Mouse (Mus musculus) MEL (cell line): ENCODE results near the gene Kndc1. TPM values are rescaled to one million over a fixed set of nuclear protein-coding genes. Genes with fewer than 3 reads are reported as not detected.

Experiments used
- DNase-seq: peaks from one replicate; pipeline ENCODE4 v3.0.0; 2011; ENCODE audit warnings: low read depth, low spot score
- H3K27ac ChIP-seq: 2 replicates; pipeline ENCODE4 v1.5.1; 2012; ENCODE audit warnings: low read depth, mild to moderate bottlenecking, control low read depth, low read length, moderate library complexity; ENCODE audit not compliant: control insufficient read depth
- H3K27me3 ChIP-seq, 2 experiments: fragments of 150-350 bp in 1 of 2; sonication (generic) in 1 of 2; 2 replicates each; pipeline ENCODE4 v1.6.1; 2012; ENCODE audit warnings: low read length in 2 of 2, mild to moderate bottlenecking in 2 of 2, improper control_type of control experiment in 1 of 2, moderate library complexity in 1 of 2; ENCODE audit not compliant: insufficient read depth in 2 of 2, control insufficient read depth in 1 of 2
- H3K36me3 ChIP-seq, 2 experiments: 2 replicates each; pipeline ENCODE4 v1.6.1; 2012 to 2014; ENCODE audit warnings: low read length in 2 of 2, improper control_type of control experiment in 1 of 2, inconsistent platforms in 1 of 2, mild to moderate bottlenecking in 1 of 2; ENCODE audit not compliant: insufficient read depth in 2 of 2, control insufficient read depth in 1 of 2
- H3K4me1 ChIP-seq, 2 experiments: fragments of 150-350 bp in 1 of 2; sonication (generic) in 1 of 2; 2 replicates each; pipeline ENCODE4 v1.6.1; 2012; ENCODE audit warnings: low read length in 2 of 2, improper control_type of control experiment in 1 of 2, mild to moderate bottlenecking in 1 of 2; ENCODE audit not compliant: insufficient read depth in 2 of 2, control insufficient read depth in 1 of 2
- H3K4me3 ChIP-seq, 2 experiments: fragments of 150-350 bp in 1 of 2; sonication (generic) in 1 of 2; 2 replicates each; pipeline ENCODE4 v1.5.1; 2012; ENCODE audit warnings: low read depth in 2 of 2, low read length in 2 of 2, mild to moderate bottlenecking in 2 of 2, moderate library complexity in 2 of 2, control low read depth in 1 of 2, improper control_type of control experiment in 1 of 2; ENCODE audit not compliant: control insufficient read depth in 1 of 2, insufficient read depth in 1 of 2
- H3K79me2 ChIP-seq: 2 replicates; pipeline ENCODE4 v1.6.1; 2012; ENCODE audit warnings: mild to moderate bottlenecking, low read length, moderate library complexity; ENCODE audit not compliant: control insufficient read depth, poor library complexity, insufficient read depth
- H3K9ac ChIP-seq: 2 replicates; pipeline ENCODE4 v1.6.1; 2012; ENCODE audit warnings: low read depth, mild to moderate bottlenecking, control low read depth, low read length, moderate library complexity; ENCODE audit not compliant: control insufficient read depth, poor library complexity, severe bottlenecking
- H3K9me3 ChIP-seq: fragments of 150-350 bp; sonication (generic); replicated peaks from 2 replicates; pipeline ENCODE4 v1.6.1; 2012; ENCODE audit warnings: mild to moderate bottlenecking, low read length, improper control_type of control experiment, moderate library complexity; ENCODE audit not compliant: insufficient read depth
- BHLHE40 ChIP-seq: IDR thresholded peaks from 2 replicates; pipeline ENCODE4 v1.6.1; 2012; ENCODE audit warnings: low read depth, mild to moderate bottlenecking, inconsistent platforms, low read length, improper control_type of control experiment, borderline replicate concordance
- CHD2 ChIP-seq: IDR thresholded peaks from 2 replicates; pipeline ENCODE4 v1.6.1; 2011; ENCODE audit warnings: low read length, improper control_type of control experiment
- CTCF ChIP-seq, 3 experiments: IDR thresholded peaks in 2 of 3; conservative IDR thresholded peaks in 1 of 3; 2 replicates each; pipeline ENCODE4 v1.5.1; 2011 to 2012; ENCODE audit warnings: low read length in 3 of 3, low read depth in 2 of 3, mild to moderate bottlenecking in 2 of 3, improper control_type of control experiment in 1 of 3, inconsistent platforms in 1 of 3, mixed read lengths in 1 of 3, moderate library complexity in 1 of 3; ENCODE audit not compliant: control insufficient read depth in 1 of 3, insufficient read depth in 1 of 3, poor library complexity in 1 of 3, severe bottlenecking in 1 of 3
- E2F4 ChIP-seq: IDR thresholded peaks from 2 replicates; pipeline ENCODE4 v1.6.1; 2011; ENCODE audit warnings: low read depth, low read length, improper control_type of control experiment, borderline replicate concordance
- EP300 ChIP-seq, 2 experiments: IDR thresholded peaks; 2 replicates each; pipeline ENCODE4 v1.6.1; 2011; ENCODE audit warnings: improper control_type of control experiment in 2 of 2, low read length in 2 of 2, low read depth in 1 of 2, mild to moderate bottlenecking in 1 of 2
- ETS1 ChIP-seq: IDR thresholded peaks from 2 replicates; pipeline ENCODE4 v1.6.1; 2012; ENCODE audit warnings: low read depth, mild to moderate bottlenecking, inconsistent platforms, low read length, improper control_type of control experiment, moderate library complexity
- HCFC1 ChIP-seq: IDR thresholded peaks from 2 replicates; pipeline ENCODE4 v1.6.1; 2012; ENCODE audit warnings: low read depth, mild to moderate bottlenecking, inconsistent platforms, low read length, improper control_type of control experiment, moderate library complexity
- KAT2A ChIP-seq: conservative IDR thresholded peaks from 2 replicates; pipeline ENCODE4 v1.6.1; 2012; ENCODE audit warnings: low read depth, low read length, improper control_type of control experiment, inconsistent platforms
- MAFK ChIP-seq: IDR thresholded peaks from 2 replicates; pipeline ENCODE4 v1.6.1; 2011; ENCODE audit warnings: low read depth, mild to moderate bottlenecking, low read length, improper control_type of control experiment, borderline replicate concordance
- MXI1 ChIP-seq: IDR thresholded peaks from 2 replicates; pipeline ENCODE4 v1.6.1; 2011; ENCODE audit warnings: mild to moderate bottlenecking, low read depth, low read length, improper control_type of control experiment
- MYB ChIP-seq: IDR thresholded peaks from 2 replicates; pipeline ENCODE4 v1.6.1; 2011; ENCODE audit warnings: mild to moderate bottlenecking, low read depth, low read length, improper control_type of control experiment
- NRF1 ChIP-seq: IDR thresholded peaks from 2 replicates; pipeline ENCODE4 v1.6.1; 2014; ENCODE audit warnings: low read depth, mild to moderate bottlenecking, inconsistent platforms, low read length, improper control_type of control experiment, moderate library complexity; ENCODE audit not compliant: poor library complexity, insufficient read depth, severe bottlenecking
- POLR2A ChIP-seq, 2 experiments: IDR thresholded peaks; 2 replicates each; pipeline ENCODE4 v1.6.1; 2011 to 2012; ENCODE audit warnings: low read length in 2 of 2, mild to moderate bottlenecking in 2 of 2, control low read depth in 1 of 2, improper control_type of control experiment in 1 of 2, low read depth in 1 of 2, moderate library complexity in 1 of 2; ENCODE audit not compliant: control insufficient read depth in 1 of 2, insufficient read depth in 1 of 2, poor library complexity in 1 of 2
- POLR2AphosphoS2 ChIP-seq: IDR thresholded peaks from 2 replicates; pipeline ENCODE4 v1.6.1; 2011; ENCODE audit warnings: low read length, improper control_type of control experiment
- POLR2AphosphoS5 ChIP-seq: IDR thresholded peaks from 2 replicates; pipeline ENCODE4 v1.6.1; 2012; ENCODE audit warnings: low read depth, borderline replicate concordance, mild to moderate bottlenecking, inconsistent platforms, low read length, moderate library complexity, mixed read lengths
- RAD21 ChIP-seq: IDR thresholded peaks from 2 replicates; pipeline ENCODE4 v1.6.1; 2011; ENCODE audit warnings: mild to moderate bottlenecking, low read depth, low read length, improper control_type of control experiment
- RCOR1 ChIP-seq: IDR thresholded peaks from 2 replicates; pipeline ENCODE4 v1.6.1; 2012; ENCODE audit warnings: low read depth, mild to moderate bottlenecking, inconsistent platforms, low read length, improper control_type of control experiment
- SMC3 ChIP-seq: IDR thresholded peaks from 2 replicates; pipeline ENCODE4 v1.6.1; 2011; ENCODE audit warnings: low read depth, low read length, improper control_type of control experiment
- TAL1 ChIP-seq: IDR thresholded peaks from 2 replicates; pipeline ENCODE4 v1.6.1; 2012; ENCODE audit warnings: mild to moderate bottlenecking, inconsistent platforms, low read length, moderate library complexity, mixed read lengths
- USF1 ChIP-seq: IDR thresholded peaks from 2 replicates; pipeline ENCODE4 v1.6.1; 2014; ENCODE audit warnings: low read depth, mild to moderate bottlenecking, inconsistent platforms, low read length, improper control_type of control experiment, moderate library complexity
- USF2 ChIP-seq, 2 experiments: IDR thresholded peaks; 2 replicates each; pipeline ENCODE4 v1.6.1; 2011 to 2012; ENCODE audit warnings: improper control_type of control experiment in 2 of 2, low read length in 2 of 2, borderline replicate concordance in 1 of 2, inconsistent platforms in 1 of 2, low read depth in 1 of 2, mild to moderate bottlenecking in 1 of 2; ENCODE audit not compliant: insufficient read depth in 1 of 2
- ZC3H11A ChIP-seq: IDR thresholded peaks from 2 replicates; pipeline ENCODE4 v1.6.1; 2012; ENCODE audit warnings: low read depth, mild to moderate bottlenecking, inconsistent platforms, low read length, improper control_type of control experiment
- ZKSCAN1 ChIP-seq: IDR thresholded peaks from 2 replicates; pipeline ENCODE4 v1.6.1; 2012; ENCODE audit warnings: low read depth, mild to moderate bottlenecking, inconsistent platforms, low read length, improper control_type of control experiment, moderate library complexity
- ZMIZ1 ChIP-seq: IDR thresholded peaks from 2 replicates; pipeline ENCODE4 v1.6.1; 2012; ENCODE audit warnings: low read depth, mild to moderate bottlenecking, inconsistent platforms, low read length, improper control_type of control experiment, moderate library complexity
- polyA plus RNA-seq, 2 experiments: library from polyadenylated mRNA; stranded (reverse) in 1 of 2; unstranded in 1 of 2; fragments of >175 nt in 1 of 2; fragments of >200 nt in 1 of 2; gene quantifications; 2 replicates each; pipeline versions ENCODE4 v1.2.1 to v1.2.4; 2012; ENCODE audit warnings: low replicate concordance in 2 of 2, low read depth in 1 of 2; ENCODE audit not compliant: insufficient read length in 2 of 2, insufficient read depth in 1 of 2, missing spikeins in 1 of 2
- total RNA-seq: library from RNA; depleted of rRNA; stranded (reverse); fragments of 300-350 nt; gene quantifications from 2 replicates; pipeline ENCODE4 v1.2.3, GENCODE M21; 2012

The Kndc1 gene
- total and polyA plus RNA-seq, 3 experiments, result not detected

- Histone ChIP-seq H3K79me2 (no peaks in the 10 kb centered on the region), H3K9me3 (no peaks in the 10 kb centered on the region), H3K27me3 (no peaks in the 10 kb centered on the region), H3K36me3 (peaks cover 0 to 5% of the 10 kb centered on the region in 2 experiments; a peak in 2 of 4 replicates), H3K4me3 (no peak overlapping the region), H3K9ac (no peak overlapping the region), H3K27ac (no peak overlapping the region), H3K4me1 (peaks cover 0 to 17% of the 10 kb centered on the region in 2 experiments; a peak in 2 of 4 replicates)
- DNase-seq, result no peak
- no peak for TF ChIP-seq E2F4
- no peak for TF ChIP-seq RAD21
- no peak for TF ChIP-seq HCFC1
- no peak for TF ChIP-seq POLR2AphosphoS2
- no peak for TF ChIP-seq POLR2A (IDR thresholded peaks at IDR 0.05; ENCODE audit: control insufficient read depth in 1 of 2, insufficient read depth in 1 of 2, low read depth in 1 of 2, low read length in 2 of 2, poor library complexity in 1 of 2)
- TF ChIP-seq MYB, result no peak
- TF ChIP-seq CTCF (IDR thresholded peaks at IDR 0.05 in 2 of 3, conservative IDR thresholded peaks at IDR 0.05 in 1 of 3; ENCODE audit: control insufficient read depth in 1 of 3, insufficient read depth in 1 of 3, low read depth in 2 of 3, low read length in 3 of 3, poor library complexity in 1 of 3, severe bottlenecking in 1 of 3), result no peak
- no peak for TF ChIP-seq ETS1
- no peak for TF ChIP-seq CHD2
- no peak for TF ChIP-seq USF2 (IDR thresholded peaks at IDR 0.05; ENCODE audit: borderline replicate concordance in 1 of 2, insufficient read depth in 1 of 2, low read depth in 1 of 2, low read length in 2 of 2)
- TF ChIP-seq ZKSCAN1, result no peak
- TF ChIP-seq MXI1, result no peak
- no peak for TF ChIP-seq POLR2AphosphoS5
Observed at GRCm38 (mm10) chr7:139984505-139984904, 90.0 kb downstream of the Kndc1 start.

- Histone ChIP-seq H3K9me3 (no peaks in the 10 kb centered on the region), H3K4me1 (peaks cover 0 to 7% of the 10 kb centered on the region in 2 experiments; a peak in 2 of 4 replicates), H3K4me3 (no peak overlapping the region), H3K27me3 (no peaks in the 10 kb centered on the region), H3K27ac (no peak overlapping the region), H3K79me2 (no peaks in the 10 kb centered on the region), H3K9ac (no peak overlapping the region), H3K36me3 (peaks cover 0 to 5% of the 10 kb centered on the region in 2 experiments; a peak in 1 of 4 replicates)
- no peak for TF ChIP-seq ZKSCAN1
- TF ChIP-seq E2F4, result no peak
- peak; percentile 77 for TF ChIP-seq USF1
- TF ChIP-seq BHLHE40, result peak; percentile 61; the same call in 1 of the 2 replicates
- no peak for TF ChIP-seq KAT2A
- no peak for TF ChIP-seq POLR2AphosphoS2
- TF ChIP-seq MAFK, result no peak
- TF ChIP-seq POLR2A (IDR thresholded peaks at IDR 0.05; ENCODE audit: control insufficient read depth in 1 of 2, insufficient read depth in 1 of 2, low read depth in 1 of 2, low read length in 2 of 2, poor library complexity in 1 of 2), result no peak
- TF ChIP-seq NRF1, result no peak
- TF ChIP-seq ZMIZ1, result no peak
- no peak for TF ChIP-seq HCFC1
- TF ChIP-seq POLR2AphosphoS5, result no peak
- TF ChIP-seq EP300 (IDR thresholded peaks at IDR 0.05; ENCODE audit: low read depth in 1 of 2, low read length in 2 of 2), result no peak
- no peak for TF ChIP-seq SMC3
- TF ChIP-seq ZC3H11A, result no peak
- no peak for TF ChIP-seq RCOR1
- no peak for TF ChIP-seq TAL1
- DNase-seq, result no peak
Observed at GRCm38 (mm10) chr7:139988272-139988671, 93.8 kb downstream of the Kndc1 start.
